Mouse (Mus musculus): ENCODE data around the gene Slc5a4b. TPM values are rescaled to one million over a fixed set of nuclear protein-coding genes. Genes with fewer than 3 reads are reported as not detected.

Slc5a4b gene
- polyA plus RNA-seq, 1 experiment, result not detected

DNA sequence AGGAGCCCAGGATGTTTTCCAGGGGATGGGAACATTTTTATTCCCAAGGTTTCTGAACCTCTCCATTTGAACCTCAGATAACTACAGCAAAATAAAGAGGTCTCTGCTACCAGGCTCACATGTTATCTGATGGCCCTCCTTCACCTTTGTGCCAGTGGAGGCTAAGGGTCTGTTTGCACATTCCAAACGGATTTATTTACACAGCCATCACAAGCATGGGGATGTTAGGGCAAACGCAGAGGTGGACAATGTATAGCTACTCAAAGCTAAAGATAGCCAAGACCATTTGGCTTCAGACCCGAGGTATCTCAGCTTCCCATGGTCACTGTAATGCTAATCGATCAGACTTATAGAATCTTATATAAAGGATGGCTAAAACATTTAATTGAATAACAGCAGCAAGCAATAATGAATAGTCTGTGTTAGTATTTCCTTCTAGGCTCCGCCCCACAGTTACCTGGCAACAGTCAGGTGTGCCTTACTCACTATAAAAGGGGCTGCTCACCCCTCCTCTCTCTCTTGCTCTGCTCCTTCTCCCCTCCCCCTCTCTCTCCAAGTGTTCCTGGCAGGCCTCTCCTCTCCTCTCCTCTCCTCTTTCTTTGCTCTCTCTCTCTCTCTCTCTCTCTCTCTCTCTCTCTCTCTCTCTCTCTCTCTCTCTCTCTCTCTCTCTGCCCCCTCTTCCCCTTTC is 63.4 kb downstream of the Slc5a4b start:
- TF ChIP-seq GATA1 (IDR thresholded peaks at IDR 0.05; ENCODE audit: borderline replicate concordance, low read length), result no peak
- Histone ChIP-seq H3K4me1 (no peaks in the 10 kb centered on the region), H3K27me3 (replicated peaks) (no peaks in the 10 kb centered on the region), H3K9me3 (peaks cover 13% of the 10 kb centered on the region), H3K36me3 (replicated peaks; ENCODE audit: low read length) (peaks cover 14% of the 10 kb centered on the region), H3K4me3 (replicated peaks) (no peak overlapping the region)

DNA sequence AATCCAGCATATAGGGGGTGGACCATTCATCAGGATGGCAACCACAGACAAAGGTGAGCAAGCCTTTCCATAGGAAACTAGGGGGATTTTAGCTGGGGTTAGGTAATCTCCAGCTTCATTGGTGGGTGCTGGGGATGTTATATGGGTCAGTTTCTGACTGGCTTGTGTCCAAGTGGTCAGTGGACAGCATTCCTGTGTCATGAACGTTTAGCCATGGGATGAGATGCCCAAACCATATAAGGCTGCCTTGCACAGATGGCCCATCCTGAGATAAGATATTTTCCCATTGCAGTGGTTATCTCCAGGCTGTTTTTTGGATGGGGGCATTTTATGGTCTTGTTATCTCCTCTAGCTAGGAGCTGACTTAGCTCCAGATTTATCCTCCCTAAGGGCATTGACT is 64.0 kb downstream of the Slc5a4b start:
- Histone ChIP-seq H3K9me3 (peaks cover 9% of the 10 kb centered on the region), H3K36me3 (replicated peaks; ENCODE audit: low read length) (peaks cover 14% of the 10 kb centered on the region), H3K27me3 (replicated peaks) (no peaks in the 10 kb centered on the region), H3K4me3 (replicated peaks) (no peak overlapping the region), H3K4me1 (no peaks in the 10 kb centered on the region)
- no peak for TF ChIP-seq FLI1 (IDR thresholded peaks at IDR 0.05; ENCODE audit: low read length)
- no peak for TF ChIP-seq GATA1 (IDR thresholded peaks at IDR 0.05; ENCODE audit: borderline replicate concordance, low read length)

DNA sequence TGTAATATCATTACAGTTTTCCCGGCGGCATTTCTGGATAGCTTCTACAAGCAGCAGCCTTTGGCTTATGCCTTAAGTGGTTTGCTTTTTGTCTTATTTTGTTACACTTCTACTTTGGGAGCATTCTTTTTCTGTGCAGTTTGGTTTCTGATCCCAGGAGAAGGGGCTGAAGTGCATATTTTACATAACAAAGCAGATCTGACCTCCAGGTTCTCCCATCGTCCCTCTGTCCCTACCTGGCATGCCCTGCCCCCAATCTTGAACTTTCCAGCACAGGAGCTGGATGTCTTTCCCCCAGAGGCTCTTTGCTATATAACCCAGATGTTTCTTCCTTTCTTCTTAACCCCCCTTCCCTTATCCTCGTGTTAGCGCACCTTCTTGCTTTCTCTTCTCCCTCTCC is 65.4 kb downstream of the Slc5a4b start:
- Histone ChIP-seq H3K27me3 (replicated peaks) (no peaks in the 10 kb centered on the region), H3K4me1 (no peaks in the 10 kb centered on the region; the same call in 1 of the 2 replicates), H3K9me3 (no peaks in the 10 kb centered on the region), H3K36me3 (replicated peaks; ENCODE audit: low read length) (peaks cover 25% of the 10 kb centered on the region), H3K4me3 (replicated peaks) (no peak overlapping the region)
- TF ChIP-seq FLI1 (IDR thresholded peaks at IDR 0.05; ENCODE audit: low read length) (no peak), GATA1 (IDR thresholded peaks at IDR 0.05; ENCODE audit: borderline replicate concordance, low read length) (no peak)

DNA sequence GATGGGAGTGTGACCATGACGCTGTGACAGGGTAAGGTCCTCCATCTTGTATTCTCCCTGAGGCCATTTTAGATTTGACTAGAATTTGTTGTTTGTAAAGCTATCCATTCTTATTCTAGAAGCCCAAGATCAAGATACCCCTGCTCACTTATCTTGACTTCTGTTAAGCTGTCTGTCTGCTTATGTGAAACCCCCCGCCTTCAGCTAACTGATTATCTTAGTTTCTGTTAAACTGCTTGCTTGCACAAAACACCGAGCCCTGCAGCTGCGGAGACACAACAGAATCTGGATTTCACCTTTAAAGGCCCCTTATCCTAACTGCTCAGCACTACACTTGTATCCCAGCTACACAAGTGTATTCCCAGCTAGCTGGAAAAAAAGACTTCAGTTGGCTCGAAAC is 73.8 kb downstream of the Slc5a4b start:
- no peak for TF ChIP-seq FLI1 (IDR thresholded peaks at IDR 0.05; ENCODE audit: low read length)
- no peak for TF ChIP-seq GATA1 (IDR thresholded peaks at IDR 0.05; ENCODE audit: borderline replicate concordance, low read length)
- H3K9me3 ChIP-seq, result 0 out of 2 replicates have a peak, but pooled peaks cover 3% of the 10 kb centered on the region
- no peak overlapping the region for H3K4me3 ChIP-seq (replicated peaks)
- no peaks in the 10 kb centered on the region for H3K27me3 ChIP-seq (replicated peaks)
- H3K36me3 ChIP-seq (replicated peaks; ENCODE audit: low read length), result peaks cover 58% of the 10 kb centered on the region
- peaks cover 30% of the 10 kb centered on the region for H3K4me1 ChIP-seq

DNA sequence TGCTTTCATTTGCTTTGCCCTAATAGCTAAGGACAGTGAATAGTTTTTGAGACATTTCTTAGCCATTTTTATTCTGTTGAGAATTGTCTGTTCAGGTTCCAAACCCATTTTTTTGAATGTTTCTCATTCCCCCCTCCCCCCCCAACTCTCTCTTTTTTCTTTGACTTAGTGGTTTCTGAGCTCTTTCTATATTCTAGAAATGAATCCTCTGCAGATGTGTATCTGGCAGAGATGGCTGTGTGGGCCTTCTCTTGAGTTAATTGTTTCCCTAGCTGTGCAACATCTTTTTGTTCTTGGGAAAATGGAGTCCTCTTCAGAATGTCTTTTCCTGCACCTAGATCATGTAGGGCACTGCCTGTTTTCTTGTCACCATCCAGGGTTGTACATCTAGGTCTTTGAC is 75.5 kb downstream of the Slc5a4b start:
- Histone ChIP-seq H3K27me3 (replicated peaks) (no peaks in the 10 kb centered on the region), H3K4me3 (replicated peaks) (no peak overlapping the region), H3K4me1 (peaks cover 34% of the 10 kb centered on the region), H3K36me3 (replicated peaks; ENCODE audit: low read length) (peaks cover 46% of the 10 kb centered on the region), H3K9me3 (0 out of 2 replicates have a peak, but pooled peaks cover 3% of the 10 kb centered on the region)
- no peak for TF ChIP-seq GATA1 (IDR thresholded peaks at IDR 0.05; ENCODE audit: borderline replicate concordance, low read length)
- no peak for TF ChIP-seq FLI1 (IDR thresholded peaks at IDR 0.05; ENCODE audit: low read length)

DNA sequence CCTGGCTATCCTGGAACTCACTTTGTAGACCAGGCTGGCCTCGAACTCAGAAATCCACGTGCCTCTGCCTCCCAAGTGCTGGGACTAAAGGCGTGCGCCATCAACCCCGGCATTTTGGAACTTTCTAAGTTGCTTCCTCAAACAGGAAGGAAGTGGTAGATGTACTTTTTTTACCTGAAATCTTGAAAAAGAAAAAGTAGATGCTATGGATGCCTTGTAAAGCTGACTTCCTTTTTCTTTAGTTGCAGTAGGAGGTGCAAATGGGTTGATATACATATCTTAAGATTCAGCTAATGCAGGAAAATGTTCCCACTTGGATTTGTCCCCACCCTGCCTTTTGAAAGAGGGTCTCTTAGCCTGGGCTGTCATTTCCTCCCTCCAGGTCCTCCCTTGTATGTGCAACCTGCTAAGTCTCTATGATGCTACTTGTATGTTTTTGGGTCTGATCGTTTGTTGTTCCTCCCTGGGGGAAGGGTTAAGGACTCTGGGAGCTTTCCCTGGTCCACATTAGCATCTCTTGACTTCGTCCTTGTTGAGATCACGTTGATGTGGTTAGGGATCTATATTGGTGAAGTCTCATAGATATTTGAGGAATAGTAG is 76.7 kb downstream of the Slc5a4b start:
- peaks cover 34% of the 10 kb centered on the region for H3K36me3 ChIP-seq (replicated peaks; ENCODE audit: low read length)
- no peak overlapping the region for H3K4me3 ChIP-seq (replicated peaks)
- TF ChIP-seq GATA1 (IDR thresholded peaks at IDR 0.05; ENCODE audit: borderline replicate concordance, low read length), result no peak
- no peak for TF ChIP-seq FLI1 (IDR thresholded peaks at IDR 0.05; ENCODE audit: low read length)
- H3K9me3 ChIP-seq, result 0 out of 2 replicates have a peak, but pooled peaks cover under 1% of the 10 kb centered on the region
- no peaks in the 10 kb centered on the region for H3K27me3 ChIP-seq (replicated peaks)
- peaks cover 34% of the 10 kb centered on the region for H3K4me1 ChIP-seq

DNA sequence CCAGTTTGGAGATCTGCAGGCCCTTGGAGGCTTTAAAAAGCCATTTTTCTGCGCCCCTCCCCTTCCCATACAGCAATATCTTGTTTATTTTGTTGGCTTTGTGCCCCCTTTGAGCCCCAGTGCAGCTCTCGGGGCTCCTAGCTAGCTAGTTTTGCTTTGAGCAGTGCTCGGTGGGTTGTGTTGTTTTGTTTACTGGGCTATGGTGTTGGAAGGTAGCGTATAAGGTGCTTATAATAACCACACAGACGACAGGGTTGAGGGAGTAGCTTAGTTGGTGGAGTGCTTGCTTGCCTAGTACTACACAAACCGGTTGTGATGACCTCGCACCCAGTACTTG is 77.7 kb downstream of the Slc5a4b start:
- Histone ChIP-seq H3K27me3 (replicated peaks) (no peaks in the 10 kb centered on the region), H3K4me3 (replicated peaks) (peak overlapping the region; percentile 97), H3K36me3 (replicated peaks; ENCODE audit: low read length) (peaks cover 24% of the 10 kb centered on the region), H3K9me3 (no peaks in the 10 kb centered on the region), H3K4me1 (peaks cover 30% of the 10 kb centered on the region)
- TF ChIP-seq GATA1 (IDR thresholded peaks at IDR 0.05; ENCODE audit: borderline replicate concordance, low read length), result no peak
- no peak for TF ChIP-seq FLI1 (IDR thresholded peaks at IDR 0.05; ENCODE audit: low read length)

DNA sequence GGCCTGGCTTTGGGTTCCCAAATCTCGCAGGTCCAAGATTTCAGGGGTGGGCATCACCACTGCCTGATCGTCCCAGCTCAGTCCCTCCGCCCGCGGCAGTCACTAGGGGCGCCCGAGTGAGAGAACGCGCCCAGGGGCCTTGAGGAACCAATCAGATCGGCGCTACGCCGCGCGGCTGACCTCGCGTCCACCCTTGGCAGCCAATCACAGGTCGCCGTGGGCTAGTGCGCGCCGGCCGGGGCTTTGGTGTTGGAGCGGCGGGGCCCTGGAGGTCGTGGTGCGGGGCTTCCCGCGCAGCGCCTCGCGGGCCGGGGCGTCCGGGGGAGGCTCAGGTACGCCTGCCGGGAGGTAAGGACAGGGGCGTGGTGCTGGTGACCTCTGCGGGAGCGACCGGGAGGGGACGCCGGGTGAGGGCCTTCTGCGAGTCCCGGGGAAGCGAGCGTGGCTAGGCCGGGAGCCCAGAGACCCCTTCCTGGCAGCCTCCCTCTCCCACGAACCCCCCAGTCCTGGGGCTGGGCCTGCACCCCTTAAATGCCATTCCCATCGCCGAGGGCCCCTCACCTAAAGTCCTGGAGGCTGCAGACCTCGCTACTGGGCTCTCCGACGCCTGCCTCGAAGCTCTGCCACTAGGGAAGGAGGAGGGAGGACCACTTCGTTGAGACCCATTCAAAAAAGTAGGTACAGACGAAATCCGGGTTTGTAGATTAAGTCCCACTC is 78.2 kb downstream of the Slc5a4b start, which contains the start of gene Zfp280b:
Zfp280b (plus strand) TSS at position 249 of the 717 bp plus-strand sequence.
- Histone ChIP-seq H3K4me3 (replicated peaks) (peak within 1 kb of the TSS; percentile 97), H3K9me3 (no peaks in the 10 kb centered on the region), H3K27me3 (replicated peaks) (no peaks in the 10 kb centered on the region), H3K4me1 (peaks cover 29% of the 10 kb centered on the region), H3K36me3 (replicated peaks; ENCODE audit: low read length) (peaks cover 18% of the 10 kb centered on the region)
- TF ChIP-seq FLI1 (IDR thresholded peaks at IDR 0.05; ENCODE audit: low read length), result no peak

DNA sequence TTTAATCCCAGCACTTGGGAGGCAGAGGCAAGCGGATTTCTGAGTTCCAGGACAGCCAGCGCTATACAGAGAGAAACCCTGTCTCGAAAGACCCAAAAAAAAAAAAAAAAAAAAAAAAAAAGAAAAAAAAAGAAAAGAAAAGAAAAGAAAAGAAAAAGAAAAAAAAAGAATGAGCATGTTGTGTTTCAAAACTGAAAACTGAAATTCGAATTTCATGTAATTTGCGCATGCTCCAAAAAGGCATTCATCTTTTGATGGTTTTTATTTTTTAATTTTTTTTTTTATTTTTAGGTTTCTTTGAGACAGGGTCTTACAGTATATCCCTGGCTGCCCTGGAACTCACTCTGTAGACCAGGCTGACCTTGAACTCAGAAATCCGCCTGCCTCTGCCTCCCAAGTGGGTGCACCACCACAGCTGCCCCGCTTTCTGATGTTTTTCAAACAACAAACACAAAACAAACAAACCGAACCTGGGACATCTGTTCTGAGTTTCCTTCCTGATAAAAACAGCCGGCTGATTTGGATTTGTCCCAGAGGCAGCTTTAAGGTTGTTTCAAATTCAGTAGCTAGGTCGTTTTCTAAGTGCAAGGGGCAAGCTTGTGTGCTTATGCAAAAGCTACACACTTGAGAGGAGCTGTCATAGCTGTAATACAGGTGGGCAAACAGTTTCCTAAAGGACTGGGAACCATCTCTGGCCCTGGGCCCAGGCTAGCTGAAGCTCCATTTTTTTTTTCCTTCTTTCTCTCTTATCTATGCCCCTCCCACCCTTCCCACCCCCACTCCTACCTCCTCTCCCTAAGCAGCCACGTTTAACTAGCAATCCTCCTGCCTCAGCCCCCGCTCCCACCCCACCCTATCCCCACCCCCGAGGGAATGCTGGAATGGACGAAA is 79.0 kb downstream of the Slc5a4b start:
- no peak for TF ChIP-seq FLI1 (IDR thresholded peaks at IDR 0.05; ENCODE audit: low read length)
- no peak for TF ChIP-seq GATA1 (IDR thresholded peaks at IDR 0.05; ENCODE audit: borderline replicate concordance, low read length)
- peaks cover 30% of the 10 kb centered on the region for H3K4me1 ChIP-seq
- H3K9me3 ChIP-seq, result no peaks in the 10 kb centered on the region

More for the DNA sequence above, 79.0 kb downstream of the Slc5a4b start:
- Histone ChIP-seq H3K4me3 (replicated peaks) (peak overlapping the region; percentile 97), H3K36me3 (replicated peaks; ENCODE audit: low read length) (peaks cover 10% of the 10 kb centered on the region), H3K27me3 (replicated peaks) (no peaks in the 10 kb centered on the region)

All from megakaryocyte, embryonic 14.5 days (primary cell).